Mouse (Mus musculus) naive thymus-derived CD4-positive, alpha-beta T cell, adult 2 months (primary cell): Measurements from ENCODE around the gene Hsd17b3.

Source experiments
- DNase-seq: peaks from one replicate; pipeline ENCODE4 v3.0.0-alpha.2; 2011; ENCODE audit warnings: low read depth

The Hsd17b3 gene

DNA sequence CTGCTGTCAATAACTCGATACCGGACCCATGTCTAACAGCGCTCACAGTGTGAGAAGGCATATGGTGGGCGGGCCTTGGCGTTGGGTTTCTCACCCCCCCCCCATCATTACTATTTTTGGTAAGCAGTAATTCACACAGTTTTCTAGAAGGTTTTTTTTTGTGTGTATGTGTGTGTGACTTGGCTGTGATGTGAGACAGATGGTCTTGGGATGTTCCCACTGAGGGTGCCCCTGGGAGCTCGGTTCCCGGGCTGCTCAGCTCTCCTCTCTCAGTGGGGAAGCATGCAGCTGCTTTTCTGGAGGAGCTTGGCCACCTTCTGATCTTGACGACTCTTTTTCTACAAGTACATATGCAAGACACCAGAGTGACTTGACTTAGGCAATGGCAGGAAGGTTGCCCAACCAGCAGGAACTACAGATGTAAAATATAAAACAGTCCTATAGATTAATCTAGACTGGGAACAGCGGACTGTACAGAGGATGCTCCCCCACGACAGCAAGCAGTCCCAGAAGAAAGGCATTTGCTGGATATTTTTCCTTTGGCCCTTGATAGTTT lies 70.4 kb downstream of the Hsd17b3 start:
- DNase-seq, result no peak

DNA sequence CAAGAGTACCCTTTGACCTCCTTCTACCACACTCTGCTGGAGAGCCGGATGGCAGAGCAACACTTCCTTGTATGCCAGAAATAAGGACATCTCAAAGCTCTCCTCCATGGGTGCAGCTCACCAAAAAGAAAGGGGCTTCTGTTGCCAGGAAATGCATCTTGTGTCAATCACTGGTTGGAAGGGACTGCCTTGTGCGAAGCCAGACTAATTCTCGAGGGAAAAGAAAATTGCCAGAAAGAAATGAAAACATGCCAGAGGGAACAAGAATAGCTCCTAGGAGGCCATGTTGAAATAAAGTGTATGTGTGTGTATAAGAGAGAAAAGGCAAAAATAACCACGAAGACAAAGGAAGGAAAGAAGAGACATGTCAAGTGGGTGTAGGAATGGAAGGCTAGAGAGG lies 73.0 kb downstream of the Hsd17b3 start:
- DNase-seq, result no peak

DNA sequence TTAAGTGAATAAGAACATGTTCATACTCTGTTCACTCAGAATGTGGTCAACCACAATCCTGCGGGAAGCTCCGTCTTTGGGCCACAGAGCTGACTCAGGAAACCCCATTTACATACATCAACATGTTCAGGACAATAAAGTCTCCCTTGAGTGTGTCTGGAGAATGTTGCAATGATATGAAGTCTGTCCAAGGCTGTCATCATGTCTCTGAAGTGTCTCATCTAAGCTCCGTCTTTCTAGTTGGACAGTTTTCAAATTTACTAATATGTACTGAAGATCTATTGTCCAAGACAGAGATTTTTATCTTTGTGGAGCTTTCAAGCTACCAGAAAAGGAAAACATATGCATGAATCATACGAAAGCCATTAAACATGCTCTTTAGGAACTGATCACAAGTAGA lies 77.9 kb downstream of the Hsd17b3 start:
- DNase-seq, result no peak
